Mouse (Mus musculus) liver, embryonic 12.5 days (tissue): ENCODE measurements around the gene Plppr3. TPM values are rescaled to one million over a fixed set of nuclear protein-coding genes. Genes with fewer than 3 reads are reported as not detected.

Experiments
- ATAC-seq: fragments of 200-750 bp; cut with Nextera tagmentation; 2 replicates; pipeline ENCODE4 v1.8.0; 2017; ENCODE audit warnings: moderate number of reproducible peaks, mild to moderate bottlenecking, moderate library complexity
- H3K27ac ChIP-seq: fragments of 300-500 bp; sonication (generic); 2 replicates; pipeline ENCODE4 v1.5.1; 2016; ENCODE audit warnings: mild to moderate bottlenecking
- H3K27me3 ChIP-seq: fragments of 300-500 bp; sonication (generic); replicated peaks from 2 replicates; pipeline ENCODE4 v1.6.1; 2016; ENCODE audit warnings: mild to moderate bottlenecking, moderate library complexity
- H3K36me3 ChIP-seq: fragments of 300-500 bp; sonication (generic); 2 replicates; pipeline ENCODE4 v1.6.1; 2016; ENCODE audit warnings: mild to moderate bottlenecking, moderate library complexity
- H3K4me1 ChIP-seq: fragments of 300-500 bp; sonication (generic); 2 replicates; pipeline ENCODE4 v1.6.1; 2016
- H3K4me2 ChIP-seq: fragments of 300-500 bp; sonication (generic); 2 replicates; pipeline ENCODE4 v1.6.1; 2016; ENCODE audit warnings: mild to moderate bottlenecking, moderate library complexity
- H3K4me3 ChIP-seq: fragments of 300-500 bp; sonication (generic); 2 replicates; pipeline ENCODE4 v1.5.1; 2016; ENCODE audit warnings: mild to moderate bottlenecking, moderate library complexity
- H3K9ac ChIP-seq: fragments of 300-500 bp; sonication (generic); 2 replicates; pipeline ENCODE4 v1.6.1; 2016; ENCODE audit warnings: mild to moderate bottlenecking, moderate library complexity
- H3K9me3 ChIP-seq: fragments of 300-500 bp; sonication (generic); replicated peaks from 2 replicates; pipeline ENCODE4 v1.6.1; 2016; ENCODE audit warnings: mild to moderate bottlenecking, moderate library complexity
- WGBS: fragments of 180-500 bp; shearing (Covaris S2); methylation state at CpG from one replicate; pipeline ENCODE4 v1.1.7; 2016; ENCODE audit not compliant: insufficient replicate concordance; 5-methylcytosine and 5-hydroxymethylcytosine counted together
- polyA plus RNA-seq: library from polyadenylated mRNA; unstranded; fragments of >200 nt; fragmentation: Nextera tagmentation; extraction: Ambion mirVana; gene quantifications from 2 replicates; pipeline ENCODE4 v1.2.1, GENCODE M21; 2016

Gene Plppr3
- 8.2 and 10.0 TPM in 2 replicates for polyA plus RNA-seq

DNA sequence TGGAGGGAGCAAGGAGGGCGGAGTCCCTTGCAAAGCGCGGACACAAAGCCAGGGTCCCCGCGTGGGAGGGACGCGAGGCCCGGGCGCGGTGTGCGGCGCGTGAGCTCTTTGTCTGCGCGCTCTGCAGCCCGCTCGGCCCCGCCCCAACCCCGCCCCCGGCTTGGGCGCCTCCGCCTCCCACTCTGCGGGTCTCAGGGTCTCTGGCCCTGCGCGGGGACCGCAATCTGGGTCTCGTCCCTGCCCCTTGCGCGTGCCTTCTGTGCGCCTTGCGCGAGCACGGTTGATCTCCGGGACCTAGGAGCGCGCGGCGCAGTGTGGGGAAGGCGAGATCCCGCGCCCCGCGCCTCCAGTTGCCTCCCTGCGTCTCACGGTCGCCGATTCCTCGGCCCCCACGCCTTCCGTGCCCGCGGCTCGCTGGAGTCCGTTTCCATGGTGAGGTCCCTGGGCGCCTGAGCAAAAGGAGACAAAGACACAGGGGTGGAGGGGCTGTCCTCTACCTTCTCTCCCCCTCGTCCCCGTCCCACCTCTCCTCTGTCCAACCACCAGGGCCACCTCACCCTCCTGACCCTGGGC is at the start of gene Plppr3, which contains the start of gene Prtn3:
Gene Plppr3 (minus strand): TSS at position 345 of the 573 bp plus-strand sequence.
Gene Prtn3 (plus strand): TSS at position 187 of the 573 bp plus-strand sequence.
- Histone ChIP-seq H3K9me3 (no peaks in the 10 kb centered on the region), H3K4me1 (peaks cover 41% of the 10 kb centered on the region), H3K27ac (0 out of 2 replicates have a peak within 1 kb of the TSS, but pooled peaks have one; percentile 2), H3K9ac (peak within 1 kb of the TSS; percentile 58), H3K4me2 (peak within 1 kb of the TSS; percentile 81), H3K27me3 (peaks cover 48% of the 10 kb centered on the region), H3K36me3 (no peaks in the 10 kb centered on the region), H3K4me3 (peak within 1 kb of the TSS; percentile 56)
- 0 out of 2 replicates have a peak, but pooled peaks have one; percentile 5 for ATAC-seq
- WGBS: 2% methylated on average over 54 of the region's 57 CpGs

DNA sequence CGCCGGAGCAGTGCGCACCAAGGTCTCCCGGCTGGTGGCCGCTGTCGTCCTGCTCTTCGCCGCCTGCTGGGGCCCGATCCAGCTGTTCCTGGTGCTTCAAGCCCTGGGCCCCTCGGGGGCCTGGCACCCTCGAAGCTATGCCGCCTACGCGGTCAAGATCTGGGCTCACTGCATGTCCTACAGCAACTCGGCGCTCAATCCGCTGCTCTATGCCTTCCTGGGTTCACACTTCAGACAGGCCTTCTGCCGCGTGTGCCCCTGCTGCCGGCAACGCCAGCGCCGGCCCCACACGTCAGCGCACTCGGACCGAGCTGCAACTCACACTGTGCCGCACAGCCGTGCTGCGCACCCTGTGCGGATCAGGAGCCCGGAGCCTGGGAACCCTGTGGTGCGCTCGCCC is 47.1 kb upstream of the Plppr3 start:
- no peaks in the 10 kb centered on the region for H3K9me3 ChIP-seq
- H3K4me1 ChIP-seq: peaks cover 74% of the 10 kb centered on the region
- H3K27me3 ChIP-seq: peaks cover 68% of the 10 kb centered on the region
- WGBS: 13% methylated on average over 34 of the region's 34 CpGs
- H3K9ac ChIP-seq: no peak overlapping the region
- peak overlapping the region; percentile 30 for H3K4me3 ChIP-seq
- H3K4me2 ChIP-seq: peak overlapping the region; percentile 55
- no peak for ATAC-seq
- no peaks in the 10 kb centered on the region for H3K36me3 ChIP-seq
- no peak overlapping the region for H3K27ac ChIP-seq

DNA sequence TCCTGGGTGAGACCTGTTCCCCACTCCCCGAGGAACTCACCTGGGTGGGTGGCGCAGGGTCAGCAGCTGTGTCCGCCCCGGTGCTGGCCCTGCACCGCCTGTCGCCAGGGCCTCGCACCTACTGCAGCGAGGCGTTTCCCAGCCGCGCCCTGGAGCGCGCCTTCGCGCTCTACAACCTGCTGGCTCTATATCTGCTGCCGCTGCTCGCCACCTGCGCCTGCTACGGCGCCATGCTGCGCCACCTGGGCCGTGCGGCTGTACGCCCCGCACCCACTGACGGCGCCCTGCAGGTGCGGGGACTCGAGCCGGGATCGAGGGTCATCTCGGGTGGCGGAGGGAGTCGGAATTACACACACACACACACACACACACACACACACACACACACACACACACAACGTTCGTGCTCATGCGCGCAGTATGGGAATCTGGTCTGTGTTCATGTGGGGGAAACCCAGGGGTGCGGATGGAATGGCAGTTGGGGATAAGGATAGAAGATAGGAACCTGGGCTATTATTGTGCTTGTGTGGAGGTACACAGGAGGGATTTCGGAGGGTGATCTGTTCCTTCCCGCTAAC is 46.6 kb upstream of the Plppr3 start, which contains the start of gene R3hdm4:
Gene R3hdm4 (minus strand): TSS at position 251 of the 578 bp plus-strand sequence.
- peaks cover 74% of the 10 kb centered on the region for H3K4me1 ChIP-seq
- H3K27me3 ChIP-seq: peaks cover 68% of the 10 kb centered on the region
- 11% methylated on average over 41 of the region's 41 CpGs for WGBS
- H3K9me3 ChIP-seq: no peaks in the 10 kb centered on the region
- H3K9ac ChIP-seq: no peak within 1 kb of the TSS; the same call in 1 of the 2 replicates
- H3K27ac ChIP-seq: no peak within 1 kb of the TSS
- ATAC-seq: no peak
- peak within 1 kb of the TSS; percentile 30 for H3K4me3 ChIP-seq
- H3K4me2 ChIP-seq: peak within 1 kb of the TSS; percentile 55
- H3K36me3 ChIP-seq: no peaks in the 10 kb centered on the region

DNA sequence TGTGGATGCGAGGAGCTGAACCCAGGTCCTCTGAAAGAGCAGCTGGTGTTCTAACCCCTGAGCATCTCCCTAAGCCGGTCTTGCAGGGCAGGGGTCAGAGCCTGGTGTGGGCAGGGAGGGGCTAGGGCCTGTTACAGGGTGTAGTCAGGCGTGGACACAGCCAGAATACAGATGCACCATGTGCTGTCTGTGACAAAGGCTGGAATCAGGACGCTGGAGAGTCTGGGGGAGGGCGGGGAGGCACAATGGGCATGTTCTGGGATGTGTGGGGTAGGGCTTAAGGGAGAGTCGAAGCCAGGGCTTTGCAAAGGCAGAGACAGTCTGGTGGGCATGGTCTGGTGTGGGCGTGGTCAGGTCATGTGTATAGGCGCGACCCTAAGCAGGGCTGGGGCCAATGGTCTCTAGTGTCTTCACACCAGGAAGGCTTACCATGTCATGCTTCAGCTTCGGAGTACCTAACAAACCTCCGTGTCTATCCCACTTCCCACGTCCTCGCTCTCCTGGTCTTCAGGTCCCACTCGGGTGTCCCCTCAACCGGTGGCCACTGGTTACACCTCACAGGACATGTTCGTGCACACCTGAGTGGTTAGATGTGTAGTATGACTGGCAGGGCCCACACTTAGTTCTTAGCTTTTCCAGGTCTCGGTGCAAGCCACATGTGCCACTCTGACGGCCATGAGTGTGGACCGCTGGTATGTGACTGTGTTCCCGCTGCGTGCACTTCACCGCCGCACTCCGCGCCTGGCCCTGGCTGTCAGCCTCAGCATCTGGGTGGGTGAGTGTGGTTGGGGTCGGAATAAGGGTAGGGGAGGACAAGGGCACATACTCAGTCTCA is 45.8 kb upstream of the Plppr3 start:
- Histone ChIP-seq H3K27me3 (peaks cover 68% of the 10 kb centered on the region), H3K36me3 (no peaks in the 10 kb centered on the region), H3K9ac (no peak overlapping the region), H3K9me3 (no peaks in the 10 kb centered on the region), H3K4me3 (peak overlapping the region; percentile 30; the same call in 1 of the 2 replicates), H3K27ac (no peak overlapping the region), H3K4me1 (peaks cover 75% of the 10 kb centered on the region), H3K4me2 (peak overlapping the region; percentile 55)
- 33% methylated on average over 26 of the region's 26 CpGs for WGBS
- ATAC-seq: no peak

DNA sequence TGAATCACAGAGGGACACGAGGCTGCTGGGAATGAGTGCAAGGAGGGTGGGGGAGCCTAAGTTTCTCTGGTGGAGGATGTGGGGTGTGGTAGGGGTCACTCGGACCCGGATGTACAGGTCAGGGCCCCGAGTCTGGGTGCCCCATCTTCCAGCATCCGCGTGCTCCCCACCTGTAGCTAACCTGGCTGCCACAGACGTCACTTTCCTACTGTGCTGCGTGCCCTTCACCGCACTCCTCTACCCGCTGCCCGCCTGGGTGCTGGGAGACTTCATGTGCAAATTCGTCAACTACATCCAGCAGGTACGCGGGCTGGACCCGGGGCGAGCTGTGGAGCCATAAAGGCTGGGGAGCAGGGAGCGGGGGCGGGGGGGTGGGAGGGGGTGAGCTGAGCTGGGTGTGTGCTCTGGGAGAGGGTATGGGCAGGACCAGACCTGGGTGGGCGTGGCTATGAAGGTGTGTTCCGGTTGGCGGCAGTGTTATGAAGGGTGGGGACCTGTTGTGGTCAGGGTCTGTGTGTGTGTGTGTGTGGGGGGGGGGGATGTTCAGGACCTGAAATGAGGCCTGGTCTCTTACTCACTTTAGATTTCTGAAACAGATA is 44.9 kb upstream of the Plppr3 start:
- Histone ChIP-seq H3K9ac (no peak overlapping the region), H3K27me3 (peaks cover 68% of the 10 kb centered on the region), H3K4me2 (peak overlapping the region; percentile 48), H3K4me3 (peak overlapping the region; percentile 19), H3K36me3 (no peaks in the 10 kb centered on the region), H3K27ac (no peak overlapping the region), H3K9me3 (no peaks in the 10 kb centered on the region), H3K4me1 (peaks cover 80% of the 10 kb centered on the region)
- 13% methylated on average over 21 of the region's 21 CpGs for WGBS
- ATAC-seq: no peak

DNA sequence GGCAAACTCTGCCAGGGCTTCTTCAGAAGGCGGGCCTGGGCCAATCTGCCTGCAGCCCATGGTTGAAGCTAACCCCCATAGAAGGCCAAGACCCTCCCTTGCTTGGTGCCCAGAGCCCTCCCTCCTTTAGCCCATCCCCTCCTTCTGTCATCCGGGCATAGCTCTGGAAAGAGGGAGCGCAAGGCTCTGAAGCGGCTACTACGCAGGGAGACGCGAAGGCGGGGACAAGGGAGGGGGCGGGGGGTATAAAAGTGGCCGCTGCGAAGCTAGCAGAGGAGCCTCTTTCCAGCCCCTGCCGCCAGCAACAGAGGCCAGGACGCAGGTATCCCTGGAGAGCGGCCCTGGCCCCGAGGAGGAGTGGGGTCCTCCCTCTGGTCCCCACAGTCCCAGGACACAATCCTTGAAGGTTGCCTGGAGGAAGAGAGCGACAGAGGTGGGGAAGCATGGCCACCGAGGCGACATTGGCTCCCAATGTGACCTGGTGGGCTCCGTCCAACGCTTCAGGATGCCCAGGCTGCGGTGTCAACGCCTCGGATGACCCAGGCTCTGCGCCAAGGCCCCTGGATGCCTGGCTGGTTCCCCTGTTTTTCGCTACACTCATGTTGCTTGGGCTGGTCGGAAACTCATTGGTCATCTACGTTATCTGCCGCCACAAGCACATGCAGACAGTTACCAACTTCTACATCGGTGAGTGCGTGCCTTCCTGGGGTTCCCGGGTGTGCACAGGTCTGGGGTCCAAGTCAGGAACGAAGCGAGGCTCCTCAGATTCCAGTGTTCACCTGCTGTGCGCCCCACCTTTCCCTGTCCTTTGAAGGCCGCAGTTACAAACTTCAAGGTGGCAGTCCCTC is 44.0 kb upstream of the Plppr3 start:
- H3K27me3 ChIP-seq: peaks cover 64% of the 10 kb centered on the region
- H3K9me3 ChIP-seq: no peaks in the 10 kb centered on the region
- H3K27ac ChIP-seq: no peak overlapping the region
- peak overlapping the region; percentile 19; the same call in 1 of the 2 replicates for H3K4me3 ChIP-seq
- 12% methylated on average over 35 of the region's 35 CpGs for WGBS
- peak overlapping the region; percentile 48 for H3K4me2 ChIP-seq
- ATAC-seq: no peak
- H3K9ac ChIP-seq: no peak overlapping the region
- peaks cover 82% of the 10 kb centered on the region for H3K4me1 ChIP-seq
- 0 out of 2 replicates have a peak, but pooled peaks cover 1% of the 10 kb centered on the region for H3K36me3 ChIP-seq

DNA sequence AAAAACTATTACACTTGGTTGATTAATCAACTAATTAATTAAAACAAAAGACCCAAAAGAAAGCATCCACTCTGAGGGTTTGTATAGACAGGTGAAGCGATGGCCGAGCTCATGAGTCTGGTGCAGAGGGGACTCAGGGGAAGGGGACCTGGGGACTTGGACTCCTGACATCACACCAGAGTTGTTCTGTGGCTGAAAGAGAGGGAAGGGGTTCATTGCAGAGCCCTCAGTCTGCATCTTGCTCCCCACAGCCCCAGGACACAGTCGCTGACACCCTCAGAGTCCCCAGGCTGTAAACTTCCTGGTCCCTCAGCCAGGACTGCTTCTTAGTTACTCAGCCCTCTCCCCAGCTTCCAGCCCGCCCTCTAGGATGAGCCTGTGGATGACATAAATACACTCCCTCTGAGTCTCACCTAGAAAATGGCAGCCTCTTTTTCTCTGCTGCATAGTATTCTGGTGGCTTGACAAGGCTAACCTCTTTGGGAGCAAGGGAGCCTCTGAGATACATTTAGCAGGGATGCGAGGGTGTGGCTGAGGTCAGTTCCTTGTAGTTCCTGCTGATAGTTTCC is 43.2 kb upstream of the Plppr3 start:
- Histone ChIP-seq H3K4me3 (peak overlapping the region; percentile 81), H3K9me3 (no peaks in the 10 kb centered on the region), H3K4me2 (peak overlapping the region; percentile 98), H3K36me3 (peaks cover 8% of the 10 kb centered on the region), H3K9ac (no peak overlapping the region), H3K4me1 (peaks cover 88% of the 10 kb centered on the region), H3K27ac (no peak overlapping the region), H3K27me3 (peaks cover 56% of the 10 kb centered on the region)
- WGBS: 66% methylated on average over 5 of the region's 5 CpGs
- no peak for ATAC-seq

DNA sequence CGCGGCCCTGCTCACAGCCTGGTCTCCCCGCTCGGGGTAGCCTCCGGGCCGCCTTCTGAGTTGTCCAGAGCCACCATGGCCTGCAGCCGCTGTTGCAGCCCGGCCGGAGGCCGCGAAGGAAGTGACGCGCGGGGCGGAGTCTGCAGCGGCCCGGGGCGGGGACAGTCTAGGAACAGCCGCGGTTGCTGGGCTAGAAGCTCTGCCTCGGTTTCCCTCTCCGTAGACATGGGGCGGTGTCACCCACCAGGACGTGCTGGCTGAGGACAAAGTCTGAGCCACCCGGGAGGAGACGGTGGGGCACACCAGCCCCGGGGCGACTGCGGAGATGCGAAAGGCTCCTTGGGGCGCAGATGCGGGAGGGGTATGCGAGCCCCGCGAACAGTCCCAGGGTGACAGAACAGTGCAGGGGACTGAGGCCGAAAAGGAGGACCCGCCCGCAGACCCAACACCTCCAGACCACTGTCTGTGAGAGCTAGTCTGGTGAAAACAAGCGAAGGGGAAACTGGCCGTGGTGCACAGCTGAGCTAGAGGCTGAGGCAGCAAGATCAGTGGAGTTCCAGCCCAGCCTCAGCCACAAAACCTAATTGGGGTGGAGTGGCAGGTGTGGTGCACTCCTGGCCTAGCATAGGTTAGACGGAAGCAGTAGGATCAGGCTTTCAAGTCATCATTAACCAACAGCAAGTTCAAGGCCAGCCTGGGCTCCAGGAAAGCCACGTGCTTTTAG is 42.5 kb upstream of the Plppr3 start, which contains the start of gene Kiss1r:
Gene Kiss1r (plus strand): TSS at position 164 of the 724 bp plus-strand sequence.
- peaks cover 94% of the 10 kb centered on the region for H3K4me1 ChIP-seq
- peaks cover 49% of the 10 kb centered on the region for H3K27me3 ChIP-seq
- H3K4me2 ChIP-seq: peak within 1 kb of the TSS; percentile 98
- peaks cover 14% of the 10 kb centered on the region for H3K36me3 ChIP-seq
- peak within 1 kb of the TSS; percentile 92 for H3K27ac ChIP-seq
- ATAC-seq: peak; percentile 77
- peak within 1 kb of the TSS; percentile 81 for H3K4me3 ChIP-seq
- H3K9ac ChIP-seq: peak within 1 kb of the TSS; percentile 93
- no peaks in the 10 kb centered on the region for H3K9me3 ChIP-seq
- 2% methylated on average over 42 of the region's 42 CpGs for WGBS

DNA sequence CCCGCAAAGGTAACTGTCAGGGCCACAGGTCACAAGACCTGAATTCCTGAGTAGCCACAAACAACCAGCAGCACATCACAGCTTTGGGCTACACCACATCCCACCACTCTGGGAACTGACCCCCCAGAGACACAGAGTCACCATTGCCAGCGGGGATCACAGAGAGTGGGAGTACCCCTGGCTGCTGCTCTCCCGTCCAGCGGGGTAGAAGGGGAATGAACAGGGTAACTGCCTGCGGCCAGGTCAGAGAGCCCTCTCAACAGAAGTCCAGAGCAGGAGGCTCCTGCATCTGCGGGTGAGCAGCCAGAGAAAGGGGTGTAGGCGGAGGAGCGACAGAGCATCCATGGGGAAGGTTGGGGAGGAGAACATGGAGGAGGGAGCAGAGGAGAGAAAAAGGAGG is 41.6 kb upstream of the Plppr3 start:
- 12% methylated on average over 8 of the region's 8 CpGs for WGBS

DNA sequence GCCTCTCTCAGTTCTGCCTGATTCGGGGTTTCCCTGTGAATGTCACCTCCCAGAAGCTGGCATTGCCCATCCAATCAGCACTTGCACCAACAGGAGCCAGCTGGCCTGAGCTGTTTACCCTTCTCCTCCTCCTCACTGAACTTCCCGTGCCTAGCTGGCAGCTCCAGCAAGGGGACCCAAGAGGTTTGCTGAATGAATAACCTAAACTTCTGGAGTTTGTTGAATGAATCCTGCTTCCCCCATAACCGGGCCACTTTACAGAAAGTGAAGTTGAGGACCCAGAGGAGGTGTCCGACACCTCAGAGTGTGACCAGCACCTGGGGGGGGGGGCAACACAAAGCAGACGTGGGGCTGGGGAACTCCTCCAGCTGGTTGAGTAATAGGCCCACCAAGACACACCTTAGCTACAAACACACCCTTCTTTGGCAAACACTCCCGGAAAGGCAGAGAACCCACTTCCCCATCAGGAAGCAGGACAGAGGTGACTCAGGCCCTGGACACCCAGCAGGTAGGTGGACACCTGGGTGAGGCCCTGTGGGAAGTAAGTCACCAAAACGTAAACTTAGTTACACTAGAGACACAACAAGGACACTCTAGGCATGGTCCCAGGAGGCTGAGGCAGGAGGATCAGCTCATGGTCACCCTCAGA is 40.6 kb upstream of the Plppr3 start:
- H3K4me1 ChIP-seq: peaks cover 83% of the 10 kb centered on the region
- H3K4me3 ChIP-seq: peak overlapping the region; percentile 81
- peaks cover 30% of the 10 kb centered on the region for H3K27me3 ChIP-seq
- peak overlapping the region; percentile 92 for H3K27ac ChIP-seq
- H3K4me2 ChIP-seq: peak overlapping the region; percentile 98
- no peaks in the 10 kb centered on the region for H3K9me3 ChIP-seq
- no peak for ATAC-seq
- WGBS: 40% methylated on average over 7 of the region's 7 CpGs
- peak overlapping the region; percentile 93 for H3K9ac ChIP-seq
- H3K36me3 ChIP-seq: peaks cover 31% of the 10 kb centered on the region

More for the DNA sequence above, 41.6 kb upstream of the Plppr3 start:
- Histone ChIP-seq H3K4me3 (peak overlapping the region; percentile 81), H3K27me3 (peaks cover 40% of the 10 kb centered on the region), H3K9me3 (no peaks in the 10 kb centered on the region), H3K4me1 (peaks cover 93% of the 10 kb centered on the region), H3K36me3 (peaks cover 23% of the 10 kb centered on the region), H3K9ac (peak overlapping the region; percentile 93), H3K27ac (peak overlapping the region; percentile 92), H3K4me2 (peak overlapping the region; percentile 98)
- ATAC-seq: no peak
